Mouse (Mus musculus) gastrocnemius, postnatal 25 days (tissue): ENCODE results near the gene Psors1c2. TPM values are rescaled to one million over a fixed set of nuclear protein-coding genes. Genes with fewer than 3 reads are reported as not detected.
"Not testable (repeated sequence)": the region's sequence is repeated elsewhere in the genome, so short reads cannot be mapped to it uniquely, and the experiment has no call there.

Experiments
- DNase-seq: peaks from one replicate; pipeline ENCODE4 v3.0.0; 2022
- long read RNA-seq, 2 experiments: library from polyadenylated mRNA; stranded (forward); transcript quantifications; one replicate each; pipeline ENCODE4 v2.0.0; 2021
- total RNA-seq, 2 experiments: library from RNA; stranded (reverse); gene quantifications; 1 replicate in 1 of 2; 2 replicates in 1 of 2; pipeline ENCODE4 v1.2.3; 2021

Psors1c2 gene
- not detected for total RNA-seq
- long read RNA-seq, experiment 1, result 0 reads
- long read RNA-seq, experiment 2, result 0 reads

- DNase-seq, result no peak
These were observed at the start of gene Psors1c2 for GRCm38 (mm10) chr17:35532901-35533300. Gene Psors1c2, plus strand, starts transcription at chr17:35533201.

GRCm38 (mm10) chr17:35484066-35484465 lies 48.9 kb upstream of the Psors1c2 start:
- no peak for DNase-seq

GRCm38 (mm10) chr17:35485702-35486101 lies 47.3 kb upstream of the Psors1c2 start:
- no peak for DNase-seq

GRCm38 (mm10) chr17:35486726-35487125 lies 46.3 kb upstream of the Psors1c2 start:
- DNase-seq, result no peak

- DNase-seq, result no peak
These were observed 45.0 kb upstream of the Psors1c2 start for GRCm38 (mm10) chr17:35488041-35488440.

GRCm38 (mm10) chr17:35490320-35490719 lies 42.7 kb upstream of the Psors1c2 start:
- DNase-seq, result no peak

GRCm38 (mm10) chr17:35497124-35497523 lies 35.9 kb upstream of the Psors1c2 start:
- DNase-seq, result no peak

GRCm38 (mm10) chr17:35502226-35502625 lies 30.8 kb upstream of the Psors1c2 start:
- no peak for DNase-seq

- no peak for DNase-seq
These were observed 30.2 kb upstream of the Psors1c2 start for GRCm38 (mm10) chr17:35502762-35503161.

- DNase-seq, result no peak
These were observed 29.2 kb upstream of the Psors1c2 start for GRCm38 (mm10) chr17:35503849-35504248.

- DNase-seq, result no peak
These were observed 28.1 kb upstream of the Psors1c2 start for GRCm38 (mm10) chr17:35504628-35505481.

GRCm38 (mm10) chr17:35505776-35506175 lies 27.2 kb upstream of the Psors1c2 start, which contains the start of gene Pou5f1:
Gene Pou5f1, plus strand, starts transcription at chr17:35506018.
- no peak for DNase-seq

- no peak for DNase-seq
These were observed 26.1 kb upstream of the Psors1c2 start for GRCm38 (mm10) chr17:35506881-35507280.

- no peak for DNase-seq
These were observed 25.3 kb upstream of the Psors1c2 start for GRCm38 (mm10) chr17:35507556-35508260.

- not testable (repeated sequence) for DNase-seq
These were observed 24.7 kb upstream of the Psors1c2 start for GRCm38 (mm10) chr17:35508279-35508678.

GRCm38 (mm10) chr17:35509284-35509683 lies 23.7 kb upstream of the Psors1c2 start:
- no peak for DNase-seq

- DNase-seq, result no peak
These were observed 19.9 kb upstream of the Psors1c2 start for GRCm38 (mm10) chr17:35512916-35513626.

- no peak for DNase-seq
These were observed 19.1 kb upstream of the Psors1c2 start for GRCm38 (mm10) chr17:35513886-35514285.

GRCm38 (mm10) chr17:35514756-35515155 lies 18.2 kb upstream of the Psors1c2 start:
- DNase-seq, result no peak

- DNase-seq, result no peak
These were observed 16.9 kb upstream of the Psors1c2 start for GRCm38 (mm10) chr17:35515911-35516640.

- peak; percentile 97 for DNase-seq
These were observed 16.1 kb upstream of the Psors1c2 start, which contains the start of the genes Tcf19 and Cchcr1 for GRCm38 (mm10) chr17:35516652-35517500. Gene Tcf19, minus strand, starts transcription at chr17:35516824. Gene Cchcr1, plus strand, starts transcription at chr17:35517100.
